Comparison of ENCODE assay signal across 8 mouse cellular contexts in genomic region chr9:120602172-120602838, GRCm38 (mm10). TPM values are rescaled to one million over a fixed set of nuclear protein-coding genes. Genes with fewer than 3 reads are reported as not detected.
A peak's percentile ranks its signal among the peaks of the same experiment; 100 is the strongest.
DNase-seq lines count a peak whose midpoint lies in the region; ATAC-seq lines count a peak whose summit lies in the region.

No protein-coding gene starts in this region.

- no peaks in the 10 kb centered on the region for H3K36me3 ChIP-seq in embryonic facial prominence, embryonic 11.5 days (replicated peaks; ENCODE audit: control insufficient read depth, insufficient read depth, low read depth, low read length)
- H3K36me3 ChIP-seq in midbrain, embryonic 10.5 days: no peaks in the 10 kb centered on the region

- peak; percentile 54 for ATAC-seq in embryonic facial prominence, embryonic 11.5 days (replicated peaks; ENCODE audit: insufficient number of reproducible peaks, low FRiP score, low TSS enrichment, low read depth)

- peaks cover 6% of the 10 kb centered on the region; the same call in 1 of the 2 replicates for H3K4me1 ChIP-seq in embryonic facial prominence, embryonic 11.5 days (ENCODE audit: control insufficient read depth, insufficient read depth, low read length)
- peaks cover 29% of the 10 kb centered on the region for H3K4me1 ChIP-seq in midbrain, embryonic 10.5 days

- H3K4me2 ChIP-seq in embryonic facial prominence, embryonic 11.5 days (ENCODE audit: low read depth, low read length): peak overlapping the region; percentile 11; the same call in 1 of the 2 replicates

- no peak overlapping the region; the same call in 1 of the 2 replicates for H3K9ac ChIP-seq in embryonic facial prominence, embryonic 11.5 days (replicated peaks; ENCODE audit: low read length)

- H3K4me3 ChIP-seq in embryonic facial prominence, embryonic 11.5 days (ENCODE audit: low read depth, low read length): no peak overlapping the region
- peak overlapping the region; percentile 17; the same call in 1 of the 2 replicates for H3K4me3 ChIP-seq in midbrain, embryonic 10.5 days

- H3K27me3 ChIP-seq in embryonic facial prominence, embryonic 11.5 days (ENCODE audit: control insufficient read depth, insufficient read depth, low read length): no peaks in the 10 kb centered on the region
- peaks cover 13% of the 10 kb centered on the region; the same call in 1 of the 2 replicates for H3K27me3 ChIP-seq in midbrain, embryonic 10.5 days (ENCODE audit: low read depth, poor library complexity, severe bottlenecking)

- no peaks in the 10 kb centered on the region; the same call in 1 of the 2 replicates for H3K9me3 ChIP-seq in embryonic facial prominence, embryonic 11.5 days (replicated peaks; ENCODE audit: control insufficient read depth, low read length)
- H3K9me3 ChIP-seq in midbrain, embryonic 10.5 days (replicated peaks): peaks cover 2% of the 10 kb centered on the region

- peak overlapping the region; percentile 52; the same call in 1 of the 2 replicates for H3K27ac ChIP-seq in embryonic facial prominence, embryonic 11.5 days (replicated peaks; ENCODE audit: low read depth, low read length)
- H3K27ac ChIP-seq in midbrain, embryonic 10.5 days (replicated peaks): peak overlapping the region; percentile 82

- peak; percentile 57 for DNase-seq in right cerebral cortex, postnatal 4 days
- no peak for DNase-seq in right cerebral cortex, postnatal 36 days (ENCODE audit: low spot score in 2 of 2)
- DNase-seq in embryonic facial prominence, embryonic 11.5 days (ENCODE audit: low spot score): no peak
- DNase-seq in heart, postnatal 10 days: peak; percentile 32 to 44
- DNase-seq in kidney, postnatal 36 days: peak; percentile 14 to 53
- DNase-seq in midbrain, embryonic 10.5 days (ENCODE audit: low spot score): peak; percentile 16
- no peak for DNase-seq in spleen, postnatal 14 days (ENCODE audit: low spot score in 2 of 2)
- DNase-seq in layer of hippocampus, adult 11-12 months (ENCODE audit: low spot score): no peak

- whole genome bisulfite sequencing in embryonic facial prominence, embryonic 11.5 days: 49% methylated on average over 17 of the region's 17 CpGs
- WGBS in midbrain, embryonic 10.5 days: 55% methylated on average over 17 of the region's 17 CpGs

- intact Hi-C loops in heart, postnatal 10 days (cut with DNase I): loop anchor here (2.0 to 10.0 kb wide), 6 partner anchors 88 to 638 kb away; no protein-coding TSS in a partner anchor

RNA-seq across cellular contexts. Expression of gene Rpl14, which starts 31.1 kb away (rescaled TPM):
- 1,013 and 1,065 TPM in 2 replicates for polyA plus RNA-seq in embryonic facial prominence, embryonic 11.5 days (2014; fragmentation: Nextera tagmentation; extraction: Ambion mirVana)
- total RNA-seq in heart, postnatal 10 days (2021): 100 to 1,000 TPM; 373 to 377 TPM
- 691 and 854 TPM in 2 replicates for polyA plus RNA-seq in midbrain, embryonic 10.5 days (2016; fragmentation: Nextera tagmentation; extraction: Ambion mirVana)

Comparison
In these comparisons a context has a peak if more than half of its experiments do, and no peak if none do; other contexts are left out.
1. DNase-seq: peak in right cerebral cortex, postnatal 4 days (single experiment), heart, postnatal 10 days (2 of 2), kidney, postnatal 36 days (2 of 2) and midbrain, embryonic 10.5 days (single experiment); none in right cerebral cortex, postnatal 36 days (0 of 2), embryonic facial prominence, embryonic 11.5 days (single experiment), spleen, postnatal 14 days (0 of 2) and layer of hippocampus, adult 11-12 months (single experiment).